In the genomic region with DNA sequence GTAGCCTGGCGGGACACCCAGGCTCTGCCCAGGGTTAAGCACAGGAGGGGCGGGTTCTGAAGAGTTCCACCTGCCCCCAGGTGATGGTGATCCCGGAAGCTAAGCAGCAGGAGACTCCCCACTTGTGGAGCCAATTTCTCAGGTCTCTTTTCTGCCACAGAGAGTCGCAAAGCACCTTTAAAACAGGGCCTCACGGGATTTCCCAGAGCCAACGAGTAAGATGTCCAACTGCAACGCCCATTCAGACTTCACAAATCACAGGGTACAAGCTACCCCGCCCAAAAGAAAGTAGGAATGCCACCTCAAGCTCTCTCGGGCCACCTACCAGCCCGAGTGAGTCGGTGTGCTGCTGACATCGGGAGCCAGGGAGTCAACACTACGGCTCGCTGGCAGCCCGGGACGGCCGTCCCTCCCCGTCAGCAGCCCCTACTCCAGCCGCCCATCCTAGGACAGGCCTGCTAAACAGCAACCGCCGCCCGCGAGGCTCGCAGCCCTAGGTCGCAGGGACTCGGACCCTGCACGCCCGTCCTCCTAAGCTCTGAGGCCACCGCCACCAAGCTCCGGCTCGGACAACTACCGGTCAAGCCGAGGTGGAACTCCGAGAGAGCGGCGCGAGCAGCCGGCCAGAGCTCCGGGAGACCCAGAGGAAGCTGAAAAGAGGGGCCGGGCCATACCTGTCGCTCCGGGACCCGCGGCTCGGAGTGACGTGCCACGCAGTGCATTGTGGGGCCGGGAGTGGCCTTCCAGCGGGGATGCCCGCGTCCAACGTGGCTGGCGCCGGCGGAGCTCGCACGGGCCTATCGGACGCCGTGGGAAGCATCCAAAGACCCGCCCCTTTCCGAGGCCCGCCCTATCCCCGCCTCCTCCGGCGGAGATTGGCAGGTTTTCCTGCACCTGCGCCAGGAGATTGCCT, we compare ENCODE assay signal across 8 mouse cellular contexts. TPM values are rescaled to one million over a fixed set of nuclear protein-coding genes. Genes with fewer than 3 reads are reported as not detected.
A peak's percentile ranks its signal among the peaks of the same experiment; 100 is the strongest.
DNase-seq lines count a peak whose midpoint lies in the region; ATAC-seq and TF ChIP-seq lines count a peak whose summit lies in the region.

Sec22a (minus strand) TSS at position 769 of the 913 bp plus-strand sequence.

- H3K27ac ChIP-seq in bone marrow macrophage, adult 2 months (ENCODE audit: insufficient read depth, low read depth, low read length): no peak within 1 kb of the TSS
- no peak within 1 kb of the TSS for H3K27ac ChIP-seq in embryonic fibroblast, embryonic 13.5 days (ENCODE audit: insufficient read depth, low read length)
- H3K27ac ChIP-seq in kidney, embryonic 14.5 days (ENCODE audit: low read depth, low read length): peak within 1 kb of the TSS; percentile 66
- peak within 1 kb of the TSS; percentile 81 for H3K27ac ChIP-seq in limb, embryonic 15.5 days

- H3K36me3 ChIP-seq in kidney, embryonic 14.5 days (ENCODE audit: control insufficient read depth, insufficient read depth, low read length): peaks cover 5% of the 10 kb centered on the region; the same call in 1 of the 2 replicates
- 0 out of 2 replicates have a peak, but pooled peaks cover 7% of the 10 kb centered on the region for H3K36me3 ChIP-seq in limb, embryonic 15.5 days

- peak within 1 kb of the TSS; percentile 87 for H3K4me2 ChIP-seq in kidney, embryonic 14.5 days (replicated peaks; ENCODE audit: low read depth, low read length)
- H3K4me2 ChIP-seq in limb, embryonic 15.5 days: peak within 1 kb of the TSS; percentile 71

- peak; percentile 99 for ATAC-seq in kidney, embryonic 14.5 days (ENCODE audit: low FRiP score, low TSS enrichment)
- peak; percentile 96 for ATAC-seq in limb, embryonic 15.5 days (ENCODE audit: insufficient number of reproducible peaks, low FRiP score, low TSS enrichment, low read depth)

- no peaks in the 10 kb centered on the region for H3K27me3 ChIP-seq in kidney, embryonic 14.5 days (ENCODE audit: control insufficient read depth, insufficient read depth, low read length)
- no peaks in the 10 kb centered on the region for H3K27me3 ChIP-seq in limb, embryonic 15.5 days

- no peaks in the 10 kb centered on the region for H3K9me3 ChIP-seq in kidney, embryonic 14.5 days (ENCODE audit: control insufficient read depth, low read length)
- H3K9me3 ChIP-seq in limb, embryonic 15.5 days: no peaks in the 10 kb centered on the region

- peak; percentile 96 for DNase-seq in A20 (ENCODE audit: low read depth, low spot score)
- peak; percentile 91 to 92 for DNase-seq in heart, adult 9 months (ENCODE audit: low spot score in 2 of 2)
- peak; percentile 59 to 73 for DNase-seq in monocyte, adult 2 months (ENCODE audit: low read depth in 1 of 2, low spot score in 2 of 2)
- peak; percentile 90 for DNase-seq in spleen, postnatal 36 days (ENCODE audit: low spot score in 2 of 2)

- H3K9ac ChIP-seq in kidney, embryonic 14.5 days (ENCODE audit: low read depth, low read length): peak within 1 kb of the TSS; percentile 89
- peak within 1 kb of the TSS; percentile 67 for H3K9ac ChIP-seq in limb, embryonic 15.5 days

- no peak for TF ChIP-seq POLR2A in bone marrow macrophage, adult 2 months (IDR thresholded peaks at IDR 0.05; ENCODE audit: borderline replicate concordance, low read depth, low read length)
- peak; percentile 77 for TF ChIP-seq POLR2A in embryonic fibroblast, embryonic 13.5 days (IDR thresholded peaks at IDR 0.05; ENCODE audit: low read depth, low read length)

- TF ChIP-seq CTCF in bone marrow macrophage, adult 2 months (IDR thresholded peaks at IDR 0.05; ENCODE audit: low read depth, low read length): no peak
- TF ChIP-seq CTCF in embryonic fibroblast, embryonic 13.5 days (IDR thresholded peaks at IDR 0.05; ENCODE audit: borderline replicate concordance, insufficient read depth, low read length): no peak

- under 1% methylated on average over 67 of the region's 67 CpGs for WGBS in kidney, embryonic 14.5 days
- under 1% methylated on average over 67 of the region's 67 CpGs for WGBS in limb, embryonic 15.5 days

- peaks cover 4% of the 10 kb centered on the region; the same call in 1 of the 2 replicates for H3K4me1 ChIP-seq in bone marrow macrophage, adult 2 months (ENCODE audit: control insufficient read depth, insufficient read depth, low read length)
- H3K4me1 ChIP-seq in embryonic fibroblast, embryonic 13.5 days (ENCODE audit: control insufficient read depth, insufficient read depth, low read length): peaks cover 3% of the 10 kb centered on the region; the same call in 1 of the 2 replicates
- H3K4me1 ChIP-seq in kidney, embryonic 14.5 days (ENCODE audit: control insufficient read depth, insufficient read depth, low read length): peaks cover 3% of the 10 kb centered on the region; the same call in 1 of the 2 replicates
- H3K4me1 ChIP-seq in limb, embryonic 15.5 days: peaks cover 9% of the 10 kb centered on the region

- peak within 1 kb of the TSS; percentile 93 for H3K4me3 ChIP-seq in bone marrow macrophage, adult 2 months (ENCODE audit: insufficient read depth, low read length)
- H3K4me3 ChIP-seq in embryonic fibroblast, embryonic 13.5 days (ENCODE audit: insufficient read depth, low read length): peak within 1 kb of the TSS; percentile 82
- H3K4me3 ChIP-seq in kidney, embryonic 14.5 days (ENCODE audit: low read length): peak within 1 kb of the TSS; percentile 86
- H3K4me3 ChIP-seq in limb, embryonic 15.5 days: peak within 1 kb of the TSS; percentile 74

RNA-seq across cellular contexts. Expression of gene Sec22a, which starts in this region (rescaled TPM):
- polyA plus RNA-seq in bone marrow macrophage, adult 2 months (2012; ENCODE audit: insufficient read depth, insufficient read length, missing spikeins): 14.6 and 17.4 TPM in 2 replicates
- polyA plus RNA-seq in embryonic fibroblast, embryonic 13.5 days (2011; ENCODE audit: insufficient read length, low read depth, missing spikeins): 26.3 and 35.8 TPM in 2 replicates
- polyA plus RNA-seq in kidney, embryonic 14.5 days (2014; fragmentation: Nextera tagmentation; extraction: Ambion mirVana): 52.8 and 54.6 TPM in 2 replicates
- polyA plus RNA-seq in limb, embryonic 15.5 days (2015; fragmentation: Nextera tagmentation; extraction: Ambion mirVana): 48.9 and 51.4 TPM in 2 replicates

Comparison
In these comparisons a context has a peak if more than half of its experiments do, and no peak if none do; other contexts are left out.
1. H3K27ac ChIP-seq: peak in kidney, embryonic 14.5 days (single experiment) and limb, embryonic 15.5 days (single experiment); none in bone marrow macrophage, adult 2 months (single experiment) and embryonic fibroblast, embryonic 13.5 days (single experiment).
2. Peak in every context shown above with its lines, with median percentiles within 50 percentile points of each other: DNase-seq and H3K4me3 ChIP-seq.